In the genomic region with DNA sequence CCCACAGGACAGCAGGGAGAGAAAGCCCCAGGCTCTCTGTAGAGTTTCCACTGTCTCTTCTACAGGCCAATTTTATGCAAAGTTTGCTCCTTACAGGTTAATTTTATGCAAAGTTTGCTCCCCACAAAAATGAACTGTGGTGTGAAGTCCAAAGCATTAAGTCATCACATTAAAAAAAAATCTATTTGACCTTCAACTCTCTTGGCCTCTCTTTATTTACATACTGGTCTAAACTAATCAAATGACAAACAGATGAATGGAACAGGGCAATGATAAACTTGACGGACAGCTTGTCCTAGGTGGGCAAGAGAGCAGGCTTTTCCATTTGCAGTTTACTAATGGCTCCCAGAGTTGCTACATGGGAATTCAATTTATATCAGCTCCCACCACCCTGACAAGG, we compare ENCODE assay signal across 27 mouse cellular contexts.
"Had no signal": no experiment of that assay in that cellular context is flagged by ENCODE, and none has a peak within 500 bp of the region (broad histone marks: within the 10 kb centered on the region; RNA-seq: fewer than 3 reads in every experiment).

No protein-coding gene starts in this region.

- H3K9me3 ChIP-seq: embryonic facial prominence, embryonic 12.5 days; embryonic facial prominence, embryonic 13.5 days; embryonic facial prominence, embryonic 15.5 days; forebrain, embryonic 10.5 days; forebrain, embryonic 12.5 days; forebrain, embryonic 13.5 days; forebrain, embryonic 15.5 days had no signal

- H3K4me1 ChIP-seq: embryonic facial prominence, embryonic 10.5 days; embryonic facial prominence, embryonic 12.5 days; embryonic facial prominence, embryonic 13.5 days; embryonic facial prominence, embryonic 15.5 days; forebrain, embryonic 12.5 days; forebrain, embryonic 13.5 days; forebrain, embryonic 15.5 days had no signal

- H3K27ac ChIP-seq: embryonic facial prominence, embryonic 10.5 days; embryonic facial prominence, embryonic 12.5 days; embryonic facial prominence, embryonic 13.5 days; embryonic facial prominence, embryonic 15.5 days; forebrain, embryonic 10.5 days; forebrain, embryonic 12.5 days; forebrain, embryonic 13.5 days; forebrain, embryonic 15.5 days; gastrocnemius, adult 2 months had no signal

- H3K27me3 ChIP-seq: embryonic facial prominence, embryonic 12.5 days; embryonic facial prominence, embryonic 13.5 days; embryonic facial prominence, embryonic 15.5 days; forebrain, embryonic 12.5 days; forebrain, embryonic 13.5 days; forebrain, embryonic 15.5 days had no signal

- DNase-seq: cerebellum, adult 2 months; cerebellum, adult 8-10 months; cerebellum, adult 9-10 months; cerebellum, adult 9-11 months; cerebellum, postnatal 10 days; cerebellum, postnatal 14 days; cerebellum, postnatal 25 days; cerebellum, postnatal 36 days; embryo, embryonic 11 days; forebrain, postnatal 0 days; gastrocnemius, adult 2 months; gastrocnemius, postnatal 10 days; gastrocnemius, postnatal 14 days; gastrocnemius, postnatal 25 days; gastrocnemius, postnatal 36 days; heart, adult 18-20 months had no signal

- H3K36me3 ChIP-seq: embryonic facial prominence, embryonic 10.5 days; embryonic facial prominence, embryonic 12.5 days; embryonic facial prominence, embryonic 13.5 days; embryonic facial prominence, embryonic 15.5 days; forebrain, embryonic 10.5 days; forebrain, embryonic 12.5 days; forebrain, embryonic 15.5 days had no signal

- H3K4me2 ChIP-seq: embryonic facial prominence, embryonic 12.5 days; embryonic facial prominence, embryonic 13.5 days; embryonic facial prominence, embryonic 15.5 days; forebrain, embryonic 12.5 days; forebrain, embryonic 13.5 days; forebrain, embryonic 15.5 days had no signal

- H3K9ac ChIP-seq: embryonic facial prominence, embryonic 12.5 days; embryonic facial prominence, embryonic 13.5 days; embryonic facial prominence, embryonic 15.5 days; forebrain, embryonic 12.5 days; forebrain, embryonic 13.5 days; forebrain, embryonic 15.5 days; forebrain, postnatal 0 days had no signal

- H3K4me3 ChIP-seq: embryonic facial prominence, embryonic 10.5 days; embryonic facial prominence, embryonic 12.5 days; embryonic facial prominence, embryonic 13.5 days; embryonic facial prominence, embryonic 15.5 days; erythroblast, embryonic 14.5 days; forebrain, embryonic 10.5 days; forebrain, embryonic 12.5 days; forebrain, embryonic 13.5 days; forebrain, embryonic 15.5 days; gastrocnemius, adult 2 months had no signal

- ATAC-seq: forebrain, embryonic 13.5 days; forebrain, embryonic 14.5 days; forebrain, embryonic 15.5 days; forebrain, embryonic 16.5 days; forebrain, postnatal 0 days had no signal
